Mouse (Mus musculus): ENCODE results near the gene Pik3cb.

DNA sequence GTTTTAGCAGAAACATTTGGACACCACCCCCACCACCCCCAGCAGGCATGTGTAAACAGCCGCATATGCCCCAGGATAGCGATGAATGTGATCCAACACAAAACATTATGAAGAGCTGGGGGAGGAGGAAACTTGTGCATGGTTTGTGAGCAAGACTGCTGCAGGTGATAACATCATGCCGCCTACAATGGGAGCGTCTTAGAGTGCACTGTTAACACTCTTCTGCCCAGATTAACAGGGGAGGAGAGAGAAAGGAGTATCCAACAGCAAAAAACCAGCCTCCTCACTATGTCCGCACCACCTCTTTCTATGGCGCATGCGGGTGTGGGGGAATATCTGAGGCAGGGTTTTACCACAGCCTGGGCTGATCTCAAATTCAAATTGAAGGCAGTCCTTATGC is 45.2 kb downstream of the Pik3cb start:
- no peak for TF ChIP-seq POLR2A (IDR thresholded peaks at IDR 0.05; ENCODE audit: low read depth, low read length)
- TF ChIP-seq CTCF (conservative IDR thresholded peaks at IDR 0.05; ENCODE audit: insufficient read depth, insufficient read length, low read depth, low read length): no peak

Data from kidney, adult 2 months (tissue).